ENCODE assay signal across 27 mouse cellular contexts in the genomic region with DNA sequence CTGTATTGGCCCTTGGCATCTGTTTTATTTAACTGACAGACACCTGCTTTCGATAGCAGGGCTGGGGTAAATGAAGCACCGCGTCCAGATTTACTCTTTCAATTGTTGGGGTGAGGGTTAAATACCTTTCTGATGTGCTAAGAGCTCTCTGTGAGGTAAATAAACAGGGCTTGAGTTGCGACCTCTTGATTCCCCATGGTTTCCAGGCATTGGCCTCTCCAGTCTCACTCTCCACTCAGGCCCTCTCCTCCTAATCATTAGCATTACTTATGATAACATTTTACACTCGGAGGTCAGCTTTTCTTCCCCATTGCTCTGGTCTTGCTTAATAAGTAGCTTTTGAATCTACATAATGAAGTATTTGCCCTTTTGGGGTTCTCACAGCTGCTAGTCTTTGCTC.
"Had no signal": no experiment of that assay in that cellular context is flagged by ENCODE, and none has a peak within 500 bp of the region (broad histone marks: within the 10 kb centered on the region; RNA-seq: fewer than 3 reads in every experiment).

No protein-coding gene starts in this region.

- H3K27me3 ChIP-seq: embryonic facial prominence, embryonic 12.5 days; embryonic facial prominence, embryonic 13.5 days; embryonic facial prominence, embryonic 15.5 days; forebrain, embryonic 13.5 days; forebrain, embryonic 15.5 days had no signal

- H3K4me1 ChIP-seq: forebrain, embryonic 15.5 days had no signal

- ATAC-seq: forebrain, embryonic 13.5 days; forebrain, embryonic 14.5 days; forebrain, embryonic 15.5 days; forebrain, embryonic 16.5 days; forebrain, postnatal 0 days had no signal

- DNase-seq: cerebellum, adult 2 months; cerebellum, adult 8-10 months; cerebellum, adult 9-10 months; cerebellum, adult 9-11 months; cerebellum, postnatal 10 days; cerebellum, postnatal 14 days; cerebellum, postnatal 25 days; cerebellum, postnatal 36 days; embryo, embryonic 11 days; forebrain, postnatal 0 days; gastrocnemius, postnatal 10 days; gastrocnemius, postnatal 14 days; gastrocnemius, postnatal 36 days; heart, adult 11 months; heart, adult 18-20 months; heart, adult 2 months had no signal

- H3K9me3 ChIP-seq: embryonic facial prominence, embryonic 12.5 days; embryonic facial prominence, embryonic 13.5 days; embryonic facial prominence, embryonic 15.5 days; forebrain, embryonic 10.5 days; forebrain, embryonic 12.5 days; forebrain, embryonic 13.5 days; forebrain, embryonic 15.5 days had no signal

- H3K27ac ChIP-seq: embryonic facial prominence, embryonic 12.5 days; embryonic facial prominence, embryonic 13.5 days; embryonic facial prominence, embryonic 15.5 days; forebrain, embryonic 10.5 days; forebrain, embryonic 12.5 days; forebrain, embryonic 13.5 days; forebrain, embryonic 15.5 days; heart, adult 2 months had no signal

- H3K36me3 ChIP-seq: embryonic facial prominence, embryonic 12.5 days; embryonic facial prominence, embryonic 13.5 days; embryonic facial prominence, embryonic 15.5 days; forebrain, embryonic 10.5 days; forebrain, embryonic 12.5 days; forebrain, embryonic 15.5 days had no signal

- H3K4me3 ChIP-seq: embryonic facial prominence, embryonic 12.5 days; embryonic facial prominence, embryonic 13.5 days; embryonic facial prominence, embryonic 15.5 days; erythroblast, embryonic 14.5 days; forebrain, embryonic 10.5 days; forebrain, embryonic 12.5 days; forebrain, embryonic 13.5 days; forebrain, embryonic 15.5 days; gastrocnemius, adult 2 months; heart, adult 2 months had no signal

- H3K4me2 ChIP-seq: embryonic facial prominence, embryonic 12.5 days; embryonic facial prominence, embryonic 13.5 days; embryonic facial prominence, embryonic 15.5 days; forebrain, embryonic 12.5 days; forebrain, embryonic 13.5 days; forebrain, embryonic 15.5 days had no signal

- H3K9ac ChIP-seq: embryonic facial prominence, embryonic 12.5 days; embryonic facial prominence, embryonic 13.5 days; embryonic facial prominence, embryonic 15.5 days; forebrain, embryonic 12.5 days; forebrain, embryonic 13.5 days; forebrain, embryonic 15.5 days; forebrain, postnatal 0 days had no signal
